Mouse (Mus musculus) layer of hippocampus, adult 2 months (tissue): ENCODE measurements around the gene Klra4. TPM values are rescaled to one million over a fixed set of nuclear protein-coding genes. Genes with fewer than 3 reads are reported as not detected.
"Not testable (repeated sequence)": the region's sequence is repeated elsewhere in the genome, so short reads cannot be mapped to it uniquely, and the experiment has no call there.

Experiments used
- DNase-seq, 2 experiments: peaks; one replicate each; pipeline ENCODE4 v3.0.0; 2022; ENCODE audit warnings: low spot score in 2 of 2
- H3K27ac ChIP-seq: fragments of 200-600 bp; 2 replicates; pipeline ENCODE4 v1.8.1; 2022
- H3K4me3 ChIP-seq: fragments of 200-600 bp; 2 replicates; pipeline ENCODE4 v1.8.1; 2022; ENCODE audit warnings: mild to moderate bottlenecking
- CTCF ChIP-seq: fragments of 200-600 bp; conservative IDR thresholded peaks from 2 replicates; pipeline ENCODE4 v1.8.1; 2022; ENCODE audit warnings: antibody characterized with exemption, mild to moderate bottlenecking, moderate library complexity
- long read RNA-seq, 2 experiments: library from polyadenylated mRNA; stranded (forward); transcript quantifications; one replicate each; pipeline ENCODE4 v2.0.0; 2021; ENCODE audit warnings: borderline mapping rate in 2 of 2
- total RNA-seq, 2 experiments: library from RNA; stranded (reverse); gene quantifications; 2 replicates each; pipeline ENCODE4 v1.2.3; 2021

Gene Klra4
- total RNA-seq = not detected
- long read RNA-seq, experiment 1 = 0 reads
- long read RNA-seq, experiment 2 = 0 reads

DNA sequence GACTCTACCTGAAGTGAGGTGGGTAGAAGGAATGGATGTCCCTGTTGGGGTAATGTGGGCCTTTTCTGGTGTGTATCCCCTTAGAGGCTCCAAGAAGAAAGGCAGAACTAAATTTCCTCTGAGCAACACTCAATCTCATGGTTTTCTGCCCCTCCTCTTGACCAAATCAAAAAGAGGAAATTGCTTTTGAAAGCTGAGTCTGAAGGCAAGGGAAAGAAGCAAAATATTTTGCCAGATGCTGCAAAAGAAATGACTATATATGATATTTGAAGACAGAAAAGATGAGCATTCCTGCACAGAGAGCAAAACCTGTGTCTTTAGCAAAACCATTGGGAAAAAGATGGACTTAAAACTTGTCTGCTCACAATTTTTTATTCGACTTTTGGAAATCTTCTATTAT, at the start of gene Klra4:
Gene Klra4 (minus strand): TSS at position 101 of the 400 bp plus-strand sequence.
- not testable (repeated sequence) for DNase-seq, H3K4me3 ChIP-seq, H3K27ac ChIP-seq

- no peak for TF ChIP-seq CTCF
- no peak overlapping the region for H3K4me3 ChIP-seq
- no peak overlapping the region for H3K27ac ChIP-seq
- DNase-seq = no peak
Observed at GRCm38 (mm10) chr6:130110485-130110884, 43.4 kb upstream of the Klra4 start.

DNA sequence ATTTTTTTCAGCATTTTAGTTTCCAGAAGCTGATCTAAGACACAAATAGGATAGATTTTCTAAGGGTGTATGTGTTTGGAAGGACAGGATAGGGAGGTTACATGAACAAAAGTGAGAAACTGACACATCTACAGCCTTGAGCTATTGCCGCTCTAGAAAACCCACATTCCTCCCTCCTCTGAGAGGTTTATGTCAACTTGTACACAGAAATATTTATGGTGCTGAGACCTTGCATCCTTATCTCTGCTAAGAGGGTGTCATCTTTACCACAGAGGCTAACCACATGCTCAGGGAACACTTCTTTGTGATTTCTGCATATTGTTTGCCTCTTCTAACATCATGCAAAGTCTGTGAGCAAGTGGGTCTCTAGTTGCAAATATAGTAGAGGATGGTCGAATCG, 35.7 kb upstream of the Klra4 start:
- not testable (repeated sequence) for H3K27ac ChIP-seq, DNase-seq, H3K4me3 ChIP-seq

GRCm38 (mm10) chr6:130092336-130092948, 25.4 kb upstream of the Klra4 start:
- H3K4me3 ChIP-seq = no peak overlapping the region
- no peak for TF ChIP-seq CTCF
- DNase-seq = no peak
- no peak overlapping the region for H3K27ac ChIP-seq

GRCm38 (mm10) chr6:130065196-130065595, 1.9 kb downstream of the Klra4 start:
- Histone ChIP-seq H3K4me3 (no peak overlapping the region), H3K27ac (no peak overlapping the region)
- no peak for TF ChIP-seq CTCF
- no peak for DNase-seq

- DNase-seq, H3K27ac ChIP-seq, H3K4me3 ChIP-seq: not testable (repeated sequence)
Observed at GRCm38 (mm10) chr6:130035146-130035545, 31.9 kb downstream of the Klra4 start.

DNA sequence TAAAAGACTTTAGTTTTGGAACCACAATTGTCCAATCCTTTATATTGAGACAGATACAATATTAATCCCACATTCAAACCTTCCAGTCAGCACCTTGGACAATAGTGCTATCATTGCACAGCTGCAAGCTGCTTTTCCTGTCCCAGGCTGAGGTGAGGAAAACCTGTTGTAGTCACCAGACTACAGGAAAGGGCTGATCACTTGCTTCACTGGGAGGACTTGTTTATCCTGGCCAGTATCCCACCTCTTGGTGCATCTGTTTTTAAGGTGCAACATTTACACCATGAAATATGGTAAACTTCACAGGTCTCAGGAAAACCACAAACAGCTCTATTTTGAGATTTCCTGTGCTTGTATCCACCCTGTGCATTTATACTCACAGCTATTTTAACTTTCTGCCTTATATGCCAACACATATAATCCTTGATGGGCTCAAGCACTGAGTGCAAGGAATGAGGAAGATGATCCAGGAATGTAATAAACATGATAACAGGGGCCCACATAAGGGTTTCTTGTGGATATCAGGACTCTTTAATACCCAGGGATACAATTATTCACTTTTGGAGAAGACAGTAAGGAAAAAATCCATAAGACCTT, 35.5 kb downstream of the Klra4 start:
- not testable (repeated sequence) for DNase-seq, H3K27ac ChIP-seq, H3K4me3 ChIP-seq

DNA sequence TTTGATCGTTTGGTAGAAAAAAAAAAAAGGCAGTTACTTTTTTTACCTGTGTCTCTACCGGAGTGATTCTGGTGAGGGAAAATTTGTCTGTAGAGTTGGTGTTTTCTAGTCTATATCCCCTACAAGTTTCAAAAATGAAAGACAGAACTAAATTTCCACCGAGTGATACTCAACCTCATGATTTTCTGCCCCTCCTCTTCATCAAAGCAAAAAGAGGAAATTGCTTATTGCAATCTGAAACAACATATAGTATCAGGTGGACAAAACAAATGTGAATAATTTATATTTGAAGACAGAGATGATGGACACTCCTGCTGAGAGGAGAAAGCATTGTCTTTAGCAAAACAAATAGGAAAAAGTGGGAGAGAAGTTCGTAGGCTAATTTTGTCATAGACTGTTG, 40.2 kb downstream of the Klra4 start, which contains the start of gene Klra6:
Gene Klra6 (minus strand): TSS at position 101 of the 400 bp plus-strand sequence.
- no peak within 1 kb of the TSS for H3K4me3 ChIP-seq
- no peak within 1 kb of the TSS for H3K27ac ChIP-seq
- no peak for DNase-seq
- no peak for TF ChIP-seq CTCF

Other genes starting within 250 kb of the Klra4 start
- not detected for gene Gm17631, start 204.6 kb downstream of the Klra4 start, total RNA-seq
- gene Klra17, start 190.6 kb downstream of the Klra4 start, total RNA-seq = not detected
- not detected for gene Klra5, start 149.6 kb downstream of the Klra4 start, total RNA-seq
- gene Klra6, start 40.3 kb downstream of the Klra4 start, total RNA-seq = not detected
- gene Klra8, start 62.6 kb upstream of the Klra4 start, total RNA-seq = not detected
- gene Klra9, start 125.8 kb upstream of the Klra4 start, total RNA-seq = not detected
- gene Klra7, start 166.1 kb upstream of the Klra4 start, total RNA-seq = not detected
- not detected for gene Klra10, start 214.7 kb upstream of the Klra4 start, total RNA-seq